Mouse (Mus musculus) ES-E14 (cell line): ENCODE results near the gene Rbm4. TPM values are rescaled to one million over a fixed set of nuclear protein-coding genes. Genes with fewer than 3 reads are reported as not detected.
A peak's percentile ranks its signal among the peaks of the same experiment; 100 is the strongest.
"Not testable (repeated sequence)": the region's sequence is repeated elsewhere in the genome, so short reads cannot be mapped to it uniquely, and the experiment has no call there.

Source experiments
- DNase-seq: peaks from one replicate; pipeline ENCODE4 v3.0.0-alpha.2; 2013; ENCODE audit warnings: low read depth, low spot score
- H3K27ac ChIP-seq: 2 replicates; pipeline ENCODE4 v1.5.1; 2012; ENCODE audit warnings: low read depth, mild to moderate bottlenecking, low read length, moderate library complexity, mixed read lengths; ENCODE audit not compliant: poor library complexity, insufficient read depth, severe bottlenecking
- H3K36me3 ChIP-seq: 2 replicates; pipeline ENCODE4 v1.6.1; 2012; ENCODE audit warnings: mild to moderate bottlenecking, low read length, moderate library complexity, mixed read lengths; ENCODE audit not compliant: control insufficient read depth, poor library complexity, insufficient read depth, severe bottlenecking
- H3K4me1 ChIP-seq, 2 experiments: fragments of 150-350 bp in 1 of 2; sonication (generic) in 1 of 2; 2 replicates each; pipeline ENCODE4 v1.6.1; 2012; ENCODE audit warnings: low read length in 2 of 2, mild to moderate bottlenecking in 1 of 2, mixed read lengths in 1 of 2; ENCODE audit not compliant: control insufficient read depth in 2 of 2, insufficient read depth in 2 of 2, poor library complexity in 1 of 2
- H3K4me3 ChIP-seq, 2 experiments: fragments of 150-350 bp in 1 of 2; sonication (generic) in 1 of 2; 2 replicates each; pipeline ENCODE4 v1.5.1; 2012; ENCODE audit warnings: low read length in 2 of 2, low read depth in 1 of 2, mild to moderate bottlenecking in 1 of 2, mixed read lengths in 1 of 2; ENCODE audit not compliant: insufficient read depth in 1 of 2, poor library complexity in 1 of 2, severe bottlenecking in 1 of 2
- H3K9ac ChIP-seq: 2 replicates; pipeline ENCODE4 v1.6.1; 2012; ENCODE audit warnings: low read depth, mild to moderate bottlenecking, low read length, mixed read lengths; ENCODE audit not compliant: poor library complexity, insufficient read depth, severe bottlenecking
- H3K9me3 ChIP-seq: fragments of 150-350 bp; sonication (generic); 2 replicates; pipeline ENCODE4 v1.6.1; 2012; ENCODE audit warnings: low read depth, mild to moderate bottlenecking, low read length; ENCODE audit not compliant: control insufficient read depth, insufficient read depth
- CHD2 ChIP-seq: IDR thresholded peaks from 2 replicates; pipeline ENCODE4 v1.6.1; 2014; ENCODE audit warnings: mild to moderate bottlenecking, low read depth, low read length, inconsistent platforms
- HCFC1 ChIP-seq: IDR thresholded peaks from 2 replicates; pipeline ENCODE4 v1.6.1; 2012; ENCODE audit warnings: low read length, inconsistent platforms, borderline replicate concordance; ENCODE audit not compliant: insufficient read depth
- MAFK ChIP-seq: IDR thresholded peaks from 2 replicates; pipeline ENCODE4 v1.6.1; 2014; ENCODE audit warnings: mild to moderate bottlenecking, low read depth, low read length, inconsistent platforms; ENCODE audit not compliant: insufficient read depth
- ZC3H11A ChIP-seq: IDR thresholded peaks from 2 replicates; pipeline ENCODE4 v1.6.1; 2012; ENCODE audit warnings: low read depth, mild to moderate bottlenecking, inconsistent platforms, low read length, borderline replicate concordance
- ZNF384 ChIP-seq: IDR thresholded peaks from 2 replicates; pipeline ENCODE4 v1.6.1; 2012; ENCODE audit warnings: low read depth, low read length, inconsistent platforms
- in situ Hi-C, 2 experiments: fragments of 600-800 bp; cut with MboI; formaldehyde crosslinking; loops; one replicate each; pipeline ENCODE4 v1.15.1; 2025; ENCODE audit warnings: low sequenced_read_pairs in 2 of 2, inconsistent platforms in 1 of 2; ENCODE audit not compliant: unreplicated experiment in 2 of 2
- total RNA-seq: library from RNA; depleted of rRNA; stranded (reverse); fragments of 300-350 nt; gene quantifications from 2 replicates; pipeline ENCODE4 v1.2.3, GENCODE M21; 2012

Rbm4 gene
- total RNA-seq, 1 experiment, result 122 TPM

- H3K9me3 ChIP-seq, result no peaks in the 10 kb centered on the region
- in situ Hi-C loops, result no loop called here
Observed at GRCm38 (mm10) chr19:4813015-4813414, 19.3 kb upstream of the Rbm4 start.

DNA sequence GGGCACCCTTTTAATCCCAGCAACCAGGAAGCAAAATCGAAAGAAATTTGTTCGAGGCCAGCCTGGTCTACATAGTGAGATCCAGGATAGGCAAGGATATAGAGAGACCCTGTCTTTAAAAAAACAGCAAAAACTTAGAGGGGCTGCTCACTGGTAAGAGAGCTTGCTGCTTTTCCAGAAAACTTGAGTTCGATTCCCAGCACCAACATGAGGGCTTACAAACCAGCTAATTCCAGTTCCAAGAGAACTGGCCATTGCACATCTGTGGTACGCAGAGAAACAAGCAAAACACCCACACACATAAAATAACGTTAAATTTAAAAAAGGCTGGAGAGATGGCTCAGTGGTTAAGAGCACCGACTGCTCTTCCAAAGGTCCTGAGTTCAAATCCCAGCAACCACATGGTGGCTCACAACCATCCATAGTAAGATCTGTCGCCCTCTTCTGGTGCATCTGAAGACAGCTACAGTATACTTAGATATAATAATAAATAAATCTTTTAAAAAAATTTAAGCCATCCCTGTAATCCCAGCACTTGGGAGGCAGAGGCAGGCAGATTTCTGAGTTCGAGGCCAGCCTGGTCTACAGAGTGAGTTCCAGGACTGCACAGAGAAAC, 18.7 kb upstream of the Rbm4 start:
- H3K4me1 ChIP-seq, H3K9me3 ChIP-seq, H3K36me3 ChIP-seq, in situ Hi-C loops, DNase-seq: not testable (repeated sequence)
- Histone ChIP-seq H3K27ac (peak overlapping the region; percentile 89; the same call in 1 of the 2 replicates), H3K9ac (peak overlapping the region; percentile 89; the same call in 1 of the 2 replicates), H3K4me3 (peak overlapping the region; percentile 77 to 94)

More at GRCm38 (mm10) chr19:4813015-4813414, 19.3 kb upstream of the Rbm4 start:
- no peak overlapping the region for H3K9ac ChIP-seq
- TF ChIP-seq ZNF384 (peak; percentile 95), ZC3H11A (peak; percentile 7; the same call in 1 of the 2 replicates), MAFK (no peak)
- H3K4me3 ChIP-seq, result no peak overlapping the region
- peak; percentile 81 for DNase-seq
- peaks cover 1% of the 10 kb centered on the region; the same call in 1 of the 2 replicates for H3K36me3 ChIP-seq
- H3K27ac ChIP-seq, result no peak overlapping the region
- peaks cover 1 to 6% of the 10 kb centered on the region in 2 experiments; a peak in 3 of 4 replicates for H3K4me1 ChIP-seq

DNA sequence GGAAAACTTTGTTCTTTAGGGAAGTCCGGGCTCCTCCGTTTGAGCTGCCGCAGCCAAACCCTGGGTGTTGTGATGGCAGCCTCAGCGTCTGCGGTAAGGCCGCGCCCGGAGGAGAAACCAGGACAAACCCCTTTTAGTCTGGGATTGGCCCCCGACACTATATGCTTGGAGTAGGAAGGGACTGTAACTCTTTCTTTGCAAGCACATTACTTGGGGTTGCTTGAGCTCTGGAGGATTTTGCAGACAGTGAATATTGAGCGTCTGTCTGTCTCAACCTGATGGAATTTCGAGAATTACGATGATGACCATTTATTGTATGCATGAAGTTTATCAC, 18.2 kb upstream of the Rbm4 start:
- Histone ChIP-seq H3K36me3 (peaks cover 2% of the 10 kb centered on the region; the same call in 1 of the 2 replicates), H3K4me3 (peak overlapping the region; percentile 77 to 94), H3K4me1 (peaks cover 3 to 4% of the 10 kb centered on the region in 2 experiments; a peak in 3 of 4 replicates), H3K27ac (peak overlapping the region; percentile 89), H3K9ac (peak overlapping the region; percentile 89), H3K9me3 (no peaks in the 10 kb centered on the region)
- in situ Hi-C loops, result no loop called here
- TF ChIP-seq ZC3H11A (0 out of 2 replicates have a peak, but pooled peaks have one; percentile 10), MAFK (no peak)
- DNase-seq, result no peak

GRCm38 (mm10) chr19:4811063-4811908, 17.6 kb upstream of the Rbm4 start, which contains the start of the genes Gm21992 and Rbm14:
Gm21992 (minus strand) TSS chr19:4811612.
Rbm14 (minus strand) TSS chr19:4811634.
- Histone ChIP-seq H3K36me3 (peaks cover 2% of the 10 kb centered on the region; the same call in 1 of the 2 replicates), H3K9ac (peak within 1 kb of the TSS; percentile 97), H3K27ac (peak within 1 kb of the TSS; percentile 100), H3K4me1 (peaks cover 3 to 4% of the 10 kb centered on the region in 2 experiments; a peak in 3 of 4 replicates), H3K9me3 (no peaks in the 10 kb centered on the region), H3K4me3 (peak within 1 kb of the TSS; percentile 77 to 94)
- TF ChIP-seq CHD2, result 0 out of 2 replicates have a peak, but pooled peaks have one; percentile 42
- no peak for TF ChIP-seq ZC3H11A
- no peak for TF ChIP-seq ZNF384
- TF ChIP-seq HCFC1, result peak; percentile 8; the same call in 1 of the 2 replicates
- peak; percentile 98 for DNase-seq
- in situ Hi-C loops, result no loop called here
